Mouse (Mus musculus) activated CD4-positive, CD25-positive, alpha-beta regulatory T cell (primary cell): ENCODE data around the gene Olfr1352. TPM values are rescaled to one million over a fixed set of nuclear protein-coding genes. Genes with fewer than 3 reads are reported as not detected.

Experiments used
- polyA plus RNA-seq, 2 experiments: library from polyadenylated mRNA; unstranded; fragments of 100-300 nt; shearing (Covaris generic); gene quantifications; one replicate each; pipeline ENCODE4 v1.2.1; 2017

Olfr1352 gene
- not detected for polyA plus RNA-seq

DNA sequence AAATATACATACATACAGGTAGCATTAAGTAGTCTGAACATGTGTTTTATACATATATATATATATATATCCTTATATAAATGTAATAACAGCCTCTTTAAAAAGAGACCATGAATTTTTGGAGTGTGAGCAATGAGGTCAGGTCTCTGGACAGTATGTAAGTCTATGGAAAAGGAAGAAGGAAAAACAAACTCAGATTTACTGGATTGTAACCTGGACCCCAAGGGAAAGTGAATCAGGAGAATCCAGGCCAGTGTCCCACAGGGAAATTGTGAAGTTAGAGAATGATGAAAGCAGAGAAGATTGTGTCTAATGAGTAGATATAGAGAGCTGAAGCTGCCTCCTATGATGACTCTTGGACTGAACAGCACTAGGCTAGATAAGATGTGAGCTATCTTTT is at the start of gene Olfr1352:
Gene Olfr1352 (plus strand): TSS at position 301 of the 400 bp plus-strand sequence.

DNA sequence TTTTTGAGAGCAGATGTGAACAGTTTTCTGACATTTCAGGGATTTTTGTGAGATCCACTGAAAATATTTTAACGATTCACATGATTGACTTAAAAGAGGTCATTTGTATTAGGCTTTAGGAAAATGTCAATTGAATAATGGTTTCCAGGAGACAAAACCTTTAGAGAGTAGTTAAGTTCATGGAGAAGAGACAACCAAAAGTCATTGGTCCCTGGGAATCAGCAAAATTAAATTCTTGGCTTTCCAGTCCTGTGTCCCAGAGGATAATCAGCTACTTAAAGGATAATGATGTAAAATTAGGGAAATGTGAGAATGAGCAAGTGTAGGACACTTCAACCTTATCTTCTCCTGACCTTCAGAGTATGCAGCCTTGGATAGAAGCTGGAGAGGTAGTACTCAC is 30.5 kb upstream of the Olfr1352 start, which contains the start of gene Olfr8:
Gene Olfr8 (plus strand): TSS at position 301 of the 400 bp plus-strand sequence.

DNA sequence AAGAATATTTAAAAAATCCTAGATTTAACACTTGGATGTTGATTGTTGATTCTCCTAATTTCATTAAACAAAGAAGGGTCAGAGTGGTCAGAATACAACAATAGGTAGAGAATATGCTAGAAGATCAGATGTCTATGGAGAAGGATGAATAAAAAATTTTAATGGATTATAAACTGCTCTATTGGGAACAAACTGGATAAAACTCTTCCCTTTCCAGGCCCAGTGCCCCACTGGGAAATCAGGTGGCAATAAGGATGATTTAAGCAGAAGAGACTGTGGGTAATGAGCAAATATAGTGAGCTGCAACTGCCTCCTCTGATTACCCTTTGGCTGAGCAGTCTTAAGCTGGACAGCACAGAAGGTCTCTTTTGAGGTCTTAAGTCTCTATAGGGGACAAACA is 17.8 kb upstream of the Olfr1352 start, which contains the start of gene Olfr1353:
Gene Olfr1353 (plus strand): TSS at position 301 of the 400 bp plus-strand sequence.

DNA sequence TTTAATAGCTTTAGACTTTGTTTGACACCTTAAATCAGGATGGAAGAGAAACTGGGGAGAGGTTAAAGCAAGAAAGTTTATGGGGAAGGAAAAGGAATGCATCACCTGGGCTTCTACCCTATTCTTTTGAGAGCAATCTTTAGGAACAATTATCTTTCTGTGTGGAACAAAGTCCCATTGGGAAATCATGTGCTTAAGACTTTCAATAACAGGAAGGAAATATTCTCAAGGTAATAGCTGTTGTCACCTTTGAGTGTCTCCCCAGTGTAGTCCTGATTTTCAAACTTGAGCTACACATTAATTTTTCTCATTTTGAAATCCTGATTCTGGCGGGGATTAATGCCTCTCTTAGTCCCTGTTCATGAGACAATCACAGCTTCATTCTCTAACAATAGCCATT is 31.3 kb downstream of the Olfr1352 start, which contains the start of gene Olfr1351:
Gene Olfr1351 (plus strand): TSS at position 301 of the 400 bp plus-strand sequence.

DNA sequence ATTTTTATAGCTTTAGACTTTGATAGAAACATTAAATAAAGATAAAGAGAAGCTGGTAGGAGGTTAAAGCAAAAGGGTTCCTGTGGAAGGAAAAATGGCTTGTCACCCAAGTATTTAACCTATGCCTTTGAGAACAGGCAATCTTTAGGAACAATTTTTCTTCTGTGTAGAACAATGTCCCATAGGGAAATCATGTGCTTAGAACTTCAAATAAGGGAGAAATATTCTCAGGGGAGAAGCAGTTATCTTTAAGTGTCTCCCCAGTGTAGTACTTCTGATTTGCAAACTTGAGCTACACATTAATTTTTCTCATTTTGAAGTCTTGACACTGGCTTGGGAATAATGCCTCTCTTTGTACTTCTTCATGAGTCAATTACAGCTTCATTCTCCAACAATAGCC is 47.6 kb downstream of the Olfr1352 start, which contains the start of gene Olfr57:
Gene Olfr57 (plus strand): TSS at position 301 of the 400 bp plus-strand sequence.

Other genes with a start within 250 kb of the Olfr1352 start
- gene Ccdc105, start 228.0 kb upstream of the Olfr1352 start, polyA plus RNA-seq, result not detected
- under 1 TPM in 1 of 2 experiments, not detected in 1; 0.18 TPM for gene Slc1a6, start 200.6 kb upstream of the Olfr1352 start, polyA plus RNA-seq
- gene Olfr1356, start 128.9 kb upstream of the Olfr1352 start, polyA plus RNA-seq, result not detected
- gene Olfr1355, start 105.5 kb upstream of the Olfr1352 start, polyA plus RNA-seq, result not detected
- not detected for gene Olfr1354, start 67.9 kb upstream of the Olfr1352 start, polyA plus RNA-seq
- gene Olfr8, start 30.4 kb upstream of the Olfr1352 start, polyA plus RNA-seq, result not detected
- not detected for gene Olfr1353, start 17.7 kb upstream of the Olfr1352 start, polyA plus RNA-seq
- under 1 TPM; 0.06 to 0.32 TPM for gene Olfr1351, start 31.4 kb downstream of the Olfr1352 start, polyA plus RNA-seq
- under 1 TPM in 1 of 2 experiments, not detected in 1; 0.38 TPM for gene Olfr57, start 47.7 kb downstream of the Olfr1352 start, polyA plus RNA-seq
- gene 2610008E11Rik, start 116.5 kb downstream of the Olfr1352 start, polyA plus RNA-seq, result 10 to 100 TPM; 19.3 to 19.9 TPM
- not detected for gene Vmn2r80, start 167.7 kb downstream of the Olfr1352 start, polyA plus RNA-seq